Comparison of ENCODE assay signal across 12 mouse cellular contexts in the genomic region with DNA sequence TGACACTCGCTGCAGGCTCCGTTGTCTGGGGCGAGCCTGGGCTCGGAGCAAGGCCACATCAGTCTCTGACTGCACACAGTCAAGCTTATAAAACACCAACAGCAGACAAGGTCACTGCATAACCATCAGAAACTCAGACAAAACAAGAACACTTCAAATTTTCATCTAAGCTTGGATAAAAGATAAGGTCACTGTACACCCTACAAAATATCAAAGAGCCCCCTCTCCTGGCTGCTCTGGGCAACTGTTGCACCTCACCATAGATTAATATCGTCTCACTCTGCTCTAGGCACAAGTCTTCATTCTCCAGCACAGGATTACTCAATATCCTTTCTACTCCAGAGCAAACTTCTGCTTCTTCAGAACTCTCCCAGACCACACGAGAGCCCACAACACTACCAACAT.
DNase-seq lines count a peak whose midpoint lies in the region; ATAC-seq and TF ChIP-seq lines count a peak whose summit lies in the region.
"Had no signal": no experiment of that assay in that cellular context is flagged by ENCODE, and none has a peak within 500 bp of the region (broad histone marks: within the 10 kb centered on the region; RNA-seq: fewer than 3 reads in every experiment).

No protein-coding gene starts in this region.

- H3K4me1 ChIP-seq in limb, embryonic 12.5 days (replicated peaks): peaks cover 2% of the 10 kb centered on the region; the same call in 1 of the 2 replicates
- no peaks in the 10 kb centered on the region for H3K4me1 ChIP-seq in limb, embryonic 10.5 days
- no peaks in the 10 kb centered on the region for H3K4me1 ChIP-seq in cortical plate, adult 2 months (ENCODE audit: control insufficient read depth, insufficient read depth, low read length)
- H3K4me1 ChIP-seq: embryonic facial prominence, embryonic 13.5 days; neural tube, embryonic 13.5 days had no signal

- peak; percentile 63 to 80 for DNase-seq in adrenal gland, adult (ENCODE audit: inconsistent age in 2 of 2, low spot score in 1 of 2)
- DNase-seq in adrenal gland, postnatal 25 days: no peak
- DNase-seq in limb, embryonic 10.5 days (ENCODE audit: low spot score): no peak
- DNase-seq in cerebellum, adult 18-20 months: no peak
- DNase-seq in heart, postnatal 25 days (ENCODE audit: low spot score): no peak
- DNase-seq: kidney, adult 9 months had no signal

- H3K9ac ChIP-seq in limb, embryonic 12.5 days (replicated peaks): no peak overlapping the region
- H3K9ac ChIP-seq: embryonic facial prominence, embryonic 13.5 days; heart, embryonic 13.5 days; neural tube, embryonic 13.5 days had no signal

- intact Hi-C loops in heart, postnatal 25 days (cut with DNase I): no loop called here

- peak; percentile 13; the same call in 1 of the 2 replicates for TF ChIP-seq CTCF in cortical plate, adult 2 months (IDR thresholded peaks at IDR 0.05; ENCODE audit: extremely low read depth, insufficient read depth, low read length)

- 0 out of 2 replicates have a peak overlapping the region, but pooled peaks have one; percentile 29 for H3K27ac ChIP-seq in limb, embryonic 12.5 days
- no peak overlapping the region for H3K27ac ChIP-seq in limb, embryonic 10.5 days
- H3K27ac ChIP-seq in cortical plate, adult 2 months (ENCODE audit: insufficient read depth, low read length): no peak overlapping the region
- H3K27ac ChIP-seq: embryonic facial prominence, embryonic 13.5 days; heart, embryonic 13.5 days; neural tube, embryonic 13.5 days had no signal

- H3K36me3 ChIP-seq in limb, embryonic 12.5 days: peaks cover 28% of the 10 kb centered on the region
- H3K36me3 ChIP-seq in limb, embryonic 10.5 days: peaks cover 45% of the 10 kb centered on the region

- no peak overlapping the region for H3K4me2 ChIP-seq in limb, embryonic 12.5 days
- H3K4me2 ChIP-seq: embryonic facial prominence, embryonic 13.5 days; heart, embryonic 13.5 days; neural tube, embryonic 13.5 days had no signal

- H3K4me3 ChIP-seq in limb, embryonic 12.5 days (replicated peaks): no peak overlapping the region
- no peak overlapping the region for H3K4me3 ChIP-seq in limb, embryonic 10.5 days
- H3K4me3 ChIP-seq in cortical plate, adult 2 months (ENCODE audit: insufficient read depth, low read length): no peak overlapping the region
- H3K4me3 ChIP-seq: embryonic facial prominence, embryonic 13.5 days; heart, embryonic 13.5 days; neural tube, embryonic 13.5 days had no signal

- no peaks in the 10 kb centered on the region for H3K27me3 ChIP-seq in limb, embryonic 12.5 days
- H3K27me3 ChIP-seq in limb, embryonic 10.5 days (ENCODE audit: low read depth, poor library complexity, severe bottlenecking): no peaks in the 10 kb centered on the region
- H3K27me3 ChIP-seq: embryonic facial prominence, embryonic 13.5 days; heart, embryonic 13.5 days; neural tube, embryonic 13.5 days had no signal

- H3K9me3 ChIP-seq in limb, embryonic 12.5 days: no peaks in the 10 kb centered on the region
- no peaks in the 10 kb centered on the region for H3K9me3 ChIP-seq in limb, embryonic 10.5 days (replicated peaks)
- H3K9me3 ChIP-seq: embryonic facial prominence, embryonic 13.5 days; heart, embryonic 13.5 days; neural tube, embryonic 13.5 days had no signal

- no peak for TF ChIP-seq POLR2A in cortical plate, adult 2 months (IDR thresholded peaks at IDR 0.05; ENCODE audit: extremely low read depth, insufficient read depth, low read length)

- no peak for ATAC-seq in limb, embryonic 12.5 days (ENCODE audit: insufficient number of reproducible peaks, insufficient read depth, low FRiP score, low TSS enrichment, low read depth)
- ATAC-seq in megakaryocyte progenitor cell, adult 5-6 weeks (replicated peaks; ENCODE audit: poor library complexity): peak; percentile 86

- WGBS in limb, embryonic 12.5 days: 78% methylated on average over 6 of the region's 6 CpGs
- WGBS in limb, embryonic 10.5 days: 85% methylated on average over 6 of the region's 6 CpGs

Comparison
In these comparisons a context has a peak if more than half of its experiments do, and no peak if none do; other contexts are left out.
1. DNase-seq: peak in adrenal gland, adult (2 of 2); none in adrenal gland, postnatal 25 days (single experiment), limb, embryonic 10.5 days (single experiment), cerebellum, adult 18-20 months (0 of 2) and heart, postnatal 25 days (single experiment).